Mouse (Mus musculus) heart, embryonic 16.5 days (tissue): Measurements from ENCODE around the gene 1700028J19Rik. TPM values are rescaled to one million over a fixed set of nuclear protein-coding genes. Genes with fewer than 3 reads are reported as not detected.

ENCODE experiments used
- ATAC-seq: fragments of 200-750 bp; cut with Nextera tagmentation; replicated peaks from 2 replicates; pipeline ENCODE4 v1.8.0; 2017; ENCODE audit warnings: moderate number of reproducible peaks; ENCODE audit not compliant: insufficient read depth, low FRiP score; ENCODE audit errors: extremely low read depth
- H3K27ac ChIP-seq: fragments of 300-500 bp; sonication (generic); 2 replicates; pipeline ENCODE4 v1.5.1; 2014; ENCODE audit warnings: mild to moderate bottlenecking, low read length, control low read depth, moderate library complexity
- H3K27me3 ChIP-seq: fragments of 300-500 bp; sonication (generic); 2 replicates; pipeline ENCODE4 v1.6.1; 2014; ENCODE audit warnings: low read length, mixed read lengths; ENCODE audit not compliant: control insufficient read depth, insufficient read depth
- H3K36me3 ChIP-seq: fragments of 300-500 bp; sonication (generic); 2 replicates; pipeline ENCODE4 v1.6.1; 2014; ENCODE audit not compliant: control insufficient read depth, insufficient read depth
- H3K4me1 ChIP-seq: fragments of 300-500 bp; sonication (generic); 2 replicates; pipeline ENCODE4 v1.6.1; 2014; ENCODE audit warnings: low read length, mixed read lengths; ENCODE audit not compliant: control insufficient read depth, insufficient read depth
- H3K4me2 ChIP-seq: fragments of 300-500 bp; sonication (generic); 2 replicates; pipeline ENCODE4 v1.6.1; 2014; ENCODE audit warnings: low read depth, mild to moderate bottlenecking, control low read depth, low read length
- H3K4me3 ChIP-seq: fragments of 300-500 bp; sonication (generic); 2 replicates; pipeline ENCODE4 v1.5.1; 2014; ENCODE audit warnings: mild to moderate bottlenecking, control low read depth, low read length
- H3K9ac ChIP-seq: fragments of 300-500 bp; sonication (generic); 2 replicates; pipeline ENCODE4 v1.6.1; 2014; ENCODE audit warnings: low read length, control low read depth
- H3K9me3 ChIP-seq: fragments of 300-500 bp; sonication (generic); replicated peaks from 2 replicates; pipeline ENCODE4 v1.6.1; 2016; ENCODE audit warnings: low read length; ENCODE audit not compliant: control insufficient read depth
- WGBS: fragments of 180-500 bp; shearing (Covaris S2); extraction: QIAGEN DNeasy Blood & Tissue Kit; methylation state at CpG from one replicate; pipeline ENCODE4 v1.1.7; 2014; 5-methylcytosine and 5-hydroxymethylcytosine counted together
- polyA plus RNA-seq: library from polyadenylated mRNA; unstranded; fragments of >200 nt; fragmentation: Nextera tagmentation; extraction: Ambion mirVana; gene quantifications from 2 replicates; pipeline ENCODE4 v1.2.1, GENCODE M21; 2015

Gene 1700028J19Rik
- polyA plus RNA-seq, result 0.95 and 1.2 TPM in 2 replicates

DNA sequence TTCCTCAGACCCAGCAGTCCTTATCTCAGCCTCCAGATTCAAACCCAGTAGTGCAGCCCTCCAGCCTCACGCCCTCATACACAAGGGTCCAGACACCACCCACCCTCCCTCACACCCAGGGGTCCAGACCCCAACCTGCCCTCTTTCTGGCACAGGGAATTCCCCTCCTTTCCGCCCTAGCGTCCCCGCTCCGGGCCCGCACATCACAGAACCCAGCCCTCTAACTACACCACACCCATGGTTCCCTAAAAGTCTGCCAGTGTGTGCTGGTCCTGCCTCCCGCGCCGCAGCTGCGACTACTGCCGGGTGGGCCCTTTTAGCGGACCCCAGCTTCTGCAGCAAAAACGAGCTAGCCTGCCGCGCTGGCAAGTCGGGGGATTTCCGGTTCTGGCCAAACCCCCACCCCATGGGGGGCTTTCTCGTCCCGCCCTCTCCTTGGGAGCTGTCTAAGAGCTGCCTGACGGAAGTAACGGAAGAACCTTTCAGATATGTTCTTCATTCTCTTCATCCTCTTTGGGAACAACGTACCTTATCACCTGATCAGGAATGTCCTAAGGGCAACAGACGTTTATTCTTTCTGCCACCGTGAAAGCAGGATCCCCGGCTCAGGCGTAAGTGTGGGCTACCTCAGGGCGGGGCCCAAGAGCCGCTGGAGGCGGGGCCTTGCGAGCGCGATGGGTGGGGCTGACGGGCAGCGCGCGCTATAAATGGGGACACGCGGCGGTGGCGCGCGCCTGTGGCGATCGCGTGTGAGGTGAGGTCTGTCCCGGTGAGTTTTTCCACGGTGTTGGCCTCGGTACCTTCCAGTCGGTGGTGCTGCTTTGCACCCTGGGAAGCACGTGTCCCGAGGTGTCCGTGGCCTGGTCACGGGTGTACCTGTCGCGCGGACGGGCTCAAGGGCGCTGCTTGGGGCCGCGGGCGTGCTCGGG lies at the start of gene 1700028J19Rik, which contains the start of gene 2410002F23Rik:
TSS of gene 1700028J19Rik (minus strand) at position 641 of the 929 bp plus-strand sequence.
TSS of gene 2410002F23Rik (plus strand) at position 668 of the 929 bp plus-strand sequence.
- Histone ChIP-seq H3K4me3 (peak within 1 kb of the TSS; percentile 95), H3K36me3 (peaks cover 19% of the 10 kb centered on the region), H3K27ac (peak within 1 kb of the TSS; percentile 90), H3K4me2 (peak within 1 kb of the TSS; percentile 91), H3K4me1 (peaks cover 18% of the 10 kb centered on the region), H3K9ac (peak within 1 kb of the TSS; percentile 94), H3K27me3 (no peaks in the 10 kb centered on the region), H3K9me3 (no peaks in the 10 kb centered on the region)
- peak; percentile 88 for ATAC-seq
- WGBS, result under 1% methylated on average over 62 of the region's 62 CpGs

DNA sequence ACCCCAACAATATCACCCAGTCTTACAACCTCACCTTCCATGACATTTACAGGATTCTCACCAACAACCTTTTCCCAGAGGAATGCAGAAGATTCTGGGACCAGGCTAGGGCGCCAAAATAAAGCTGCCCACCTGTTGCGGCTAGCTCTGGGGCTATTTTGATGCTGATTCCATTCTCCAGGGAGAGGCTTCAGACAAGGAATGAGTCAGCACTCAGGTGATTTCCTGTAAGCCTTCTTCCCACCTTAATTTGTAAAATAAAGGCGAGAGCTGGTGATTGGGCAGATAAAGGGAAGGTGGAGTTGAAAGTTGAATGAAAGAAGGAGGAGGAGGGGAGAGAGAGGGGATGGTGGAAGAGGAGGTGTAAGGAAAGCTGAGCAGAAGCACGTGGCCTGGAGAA lies 44.9 kb upstream of the 1700028J19Rik start:
- no peak overlapping the region for H3K9ac ChIP-seq
- H3K36me3 ChIP-seq, result no peaks in the 10 kb centered on the region
- 49% methylated on average over 4 of the region's 4 CpGs for WGBS
- no peak for ATAC-seq
- peaks cover 2% of the 10 kb centered on the region for H3K27me3 ChIP-seq
- no peaks in the 10 kb centered on the region for H3K4me1 ChIP-seq
- H3K9me3 ChIP-seq, result no peaks in the 10 kb centered on the region
- H3K4me2 ChIP-seq, result no peak overlapping the region
- H3K27ac ChIP-seq, result no peak overlapping the region
- no peak overlapping the region for H3K4me3 ChIP-seq

DNA sequence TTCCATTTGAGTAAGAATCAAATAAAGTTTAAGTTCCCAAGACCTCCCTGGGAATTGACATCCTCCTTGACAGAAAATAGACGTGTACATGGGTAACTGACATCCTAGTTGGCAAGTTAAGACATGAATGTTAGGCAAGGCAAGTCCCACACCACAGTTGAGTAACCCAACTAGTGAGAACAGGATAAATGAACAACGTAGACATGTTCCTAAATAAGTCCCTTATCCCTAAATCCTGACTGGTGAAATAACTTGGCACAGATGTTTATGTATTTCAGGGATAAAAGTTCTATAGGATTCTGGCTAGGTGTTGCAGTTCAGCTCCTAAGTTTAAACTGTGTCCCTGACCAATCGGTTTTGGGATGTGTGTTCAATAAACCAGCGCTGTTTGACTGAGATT lies 44.5 kb upstream of the 1700028J19Rik start:
- no peak overlapping the region for H3K4me3 ChIP-seq
- peaks cover 2% of the 10 kb centered on the region for H3K27me3 ChIP-seq
- H3K9ac ChIP-seq, result no peak overlapping the region
- no peaks in the 10 kb centered on the region for H3K9me3 ChIP-seq
- H3K36me3 ChIP-seq, result no peaks in the 10 kb centered on the region
- no peak overlapping the region for H3K4me2 ChIP-seq
- H3K27ac ChIP-seq, result no peak overlapping the region
- WGBS, result 74% methylated on average over 4 of the region's 4 CpGs
- no peak for ATAC-seq
- no peaks in the 10 kb centered on the region for H3K4me1 ChIP-seq

DNA sequence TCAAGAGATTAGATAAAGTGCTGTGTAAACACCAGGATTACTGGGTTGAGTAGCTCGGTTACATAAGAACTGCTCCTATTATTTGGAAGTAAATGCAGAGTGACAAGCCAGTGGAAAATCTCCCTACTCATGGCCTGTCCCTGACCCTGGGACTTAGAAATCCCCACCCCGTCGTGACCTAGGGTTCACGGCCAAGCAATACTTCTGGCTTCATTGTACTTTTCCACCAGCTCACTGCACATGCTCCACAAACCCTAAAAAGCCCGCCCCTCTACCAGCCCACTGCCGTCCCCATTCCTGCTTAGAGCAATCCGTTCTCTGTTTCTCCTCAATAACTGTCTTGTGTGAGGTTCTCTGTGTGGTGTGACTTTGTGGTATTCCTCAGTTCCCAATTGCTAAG lies 41.3 kb upstream of the 1700028J19Rik start:
- Histone ChIP-seq H3K9me3 (no peaks in the 10 kb centered on the region), H3K4me1 (no peaks in the 10 kb centered on the region), H3K36me3 (no peaks in the 10 kb centered on the region), H3K27ac (no peak overlapping the region), H3K9ac (no peak overlapping the region), H3K27me3 (peaks cover 2% of the 10 kb centered on the region), H3K4me3 (no peak overlapping the region), H3K4me2 (no peak overlapping the region)
- 60% methylated on average over 7 of the region's 7 CpGs for WGBS
- ATAC-seq, result no peak

DNA sequence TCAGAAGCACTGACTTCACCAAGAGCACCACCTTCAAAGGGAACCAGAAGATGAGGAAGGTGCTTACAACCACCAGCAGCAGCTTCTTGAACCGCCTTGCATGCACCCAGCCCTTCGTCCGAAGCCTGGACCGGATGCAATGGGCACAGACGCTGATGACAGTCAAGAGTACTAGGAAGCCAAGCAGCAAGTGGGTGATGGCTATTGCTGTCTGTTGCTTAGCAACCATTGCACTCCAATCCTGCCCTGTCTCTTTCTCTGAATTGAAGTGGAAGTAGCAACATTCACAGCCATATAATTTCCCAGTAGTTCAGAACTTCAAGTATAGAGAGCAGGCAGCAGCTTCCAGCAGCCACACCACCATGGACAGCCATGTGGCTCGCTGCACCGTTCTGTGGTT lies 35.1 kb upstream of the 1700028J19Rik start:
- Histone ChIP-seq H3K4me1 (no peaks in the 10 kb centered on the region), H3K27me3 (no peaks in the 10 kb centered on the region), H3K4me2 (no peak overlapping the region), H3K9ac (no peak overlapping the region), H3K4me3 (no peak overlapping the region), H3K9me3 (no peaks in the 10 kb centered on the region; the same call in 1 of the 2 replicates), H3K27ac (no peak overlapping the region), H3K36me3 (no peaks in the 10 kb centered on the region)
- 62% methylated on average over 7 of the region's 7 CpGs for WGBS
- no peak for ATAC-seq

DNA sequence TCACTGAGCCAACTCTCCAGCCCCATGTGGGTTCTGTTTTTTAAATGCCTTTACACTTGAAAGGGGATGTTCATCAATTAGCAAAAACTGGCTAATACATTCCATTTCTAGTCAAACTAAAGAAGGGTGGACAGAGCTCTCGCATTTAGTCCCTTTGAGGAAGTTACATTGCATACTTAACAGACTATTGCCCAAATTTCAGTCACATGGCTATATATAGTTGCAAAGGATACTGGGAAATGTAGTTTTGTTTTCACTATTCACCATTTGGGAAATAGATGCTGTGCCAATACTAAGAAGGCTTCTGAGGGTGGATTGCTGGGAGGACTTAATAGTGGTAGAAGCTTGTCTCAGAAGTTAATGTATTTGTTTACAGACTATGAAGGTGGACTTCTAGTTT lies 34.5 kb upstream of the 1700028J19Rik start:
- H3K9ac ChIP-seq, result no peak overlapping the region
- H3K27me3 ChIP-seq, result no peaks in the 10 kb centered on the region
- no peaks in the 10 kb centered on the region for H3K4me1 ChIP-seq
- no peaks in the 10 kb centered on the region for H3K36me3 ChIP-seq
- 52% methylated on average over 1 of the region's 1 CpGs for WGBS
- no peak overlapping the region for H3K27ac ChIP-seq
- ATAC-seq, result no peak
- H3K4me2 ChIP-seq, result no peak overlapping the region
- H3K4me3 ChIP-seq, result no peak overlapping the region
- H3K9me3 ChIP-seq, result no peaks in the 10 kb centered on the region; the same call in 1 of the 2 replicates

DNA sequence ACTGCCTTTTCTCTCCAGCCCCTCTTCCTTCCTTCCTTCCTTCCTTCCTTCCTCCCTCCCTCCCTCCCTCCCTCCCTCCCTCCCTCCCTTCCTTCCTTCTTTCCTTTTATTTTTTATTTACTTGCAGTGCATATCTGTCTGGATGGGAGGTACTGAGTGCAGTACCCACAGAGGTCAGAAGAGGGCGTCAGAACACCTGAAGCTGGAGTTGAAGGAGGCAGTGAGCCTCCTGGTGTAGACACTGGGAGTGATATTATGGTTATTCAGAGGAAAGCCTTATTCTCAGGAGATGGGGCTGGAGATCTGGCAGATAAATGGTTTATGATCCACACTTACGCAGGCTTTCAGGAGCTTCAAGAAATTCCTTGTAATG lies 30.7 kb upstream of the 1700028J19Rik start:
- H3K4me1 ChIP-seq, result no peaks in the 10 kb centered on the region
- H3K4me2 ChIP-seq, result no peak overlapping the region
- H3K4me3 ChIP-seq, result no peak overlapping the region
- peaks cover 19% of the 10 kb centered on the region for H3K27me3 ChIP-seq
- H3K9me3 ChIP-seq, result no peaks in the 10 kb centered on the region; the same call in 1 of the 2 replicates
- 44% methylated on average over 2 of the region's 2 CpGs for WGBS
- H3K9ac ChIP-seq, result no peak overlapping the region
- H3K27ac ChIP-seq, result no peak overlapping the region
- ATAC-seq, result no peak
- no peaks in the 10 kb centered on the region for H3K36me3 ChIP-seq

DNA sequence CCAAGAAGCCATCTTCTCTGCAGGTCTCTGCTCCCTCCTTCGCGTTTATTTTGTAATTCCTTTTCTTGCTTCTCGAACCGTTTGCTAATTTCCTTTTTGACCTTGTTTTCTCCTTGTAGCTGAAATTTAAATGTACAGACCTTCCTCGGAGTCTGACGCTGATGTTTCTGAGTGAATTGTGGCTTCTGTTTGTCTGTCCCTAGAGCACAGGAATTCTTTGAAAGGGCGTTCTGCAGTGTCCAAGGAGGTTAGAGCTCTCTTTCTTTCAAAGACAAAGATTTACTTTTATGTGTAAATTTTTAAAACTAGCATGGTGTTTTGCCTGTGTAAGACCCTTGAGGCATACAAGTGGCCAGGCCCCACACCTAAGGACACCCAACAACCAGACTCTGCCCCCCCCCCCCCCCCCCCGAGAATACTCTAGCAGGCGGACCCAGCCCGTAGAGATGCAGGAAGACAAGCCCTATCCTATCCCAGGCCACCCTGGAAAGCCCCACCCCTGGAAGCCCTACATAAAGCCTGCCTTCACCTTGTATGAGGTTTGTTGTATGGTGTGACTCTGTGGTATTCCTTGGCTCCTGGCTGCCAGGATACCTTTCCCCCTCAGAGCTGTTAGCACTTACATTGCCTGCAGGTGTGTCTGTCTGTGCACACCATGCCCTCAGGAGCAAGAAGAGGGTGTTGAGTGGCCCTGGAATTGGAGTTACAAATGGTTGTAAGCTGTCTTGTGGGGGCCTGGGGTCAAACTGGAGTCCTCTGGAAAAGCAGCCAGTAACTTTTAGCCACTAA lies 30.2 kb upstream of the 1700028J19Rik start:
- Histone ChIP-seq H3K9me3 (no peaks in the 10 kb centered on the region; the same call in 1 of the 2 replicates), H3K4me1 (no peaks in the 10 kb centered on the region), H3K4me2 (no peak overlapping the region), H3K27me3 (peaks cover 19% of the 10 kb centered on the region), H3K27ac (no peak overlapping the region), H3K36me3 (no peaks in the 10 kb centered on the region), H3K9ac (no peak overlapping the region), H3K4me3 (no peak overlapping the region)
- WGBS, result 62% methylated on average over 10 of the region's 10 CpGs
- no peak for ATAC-seq

DNA sequence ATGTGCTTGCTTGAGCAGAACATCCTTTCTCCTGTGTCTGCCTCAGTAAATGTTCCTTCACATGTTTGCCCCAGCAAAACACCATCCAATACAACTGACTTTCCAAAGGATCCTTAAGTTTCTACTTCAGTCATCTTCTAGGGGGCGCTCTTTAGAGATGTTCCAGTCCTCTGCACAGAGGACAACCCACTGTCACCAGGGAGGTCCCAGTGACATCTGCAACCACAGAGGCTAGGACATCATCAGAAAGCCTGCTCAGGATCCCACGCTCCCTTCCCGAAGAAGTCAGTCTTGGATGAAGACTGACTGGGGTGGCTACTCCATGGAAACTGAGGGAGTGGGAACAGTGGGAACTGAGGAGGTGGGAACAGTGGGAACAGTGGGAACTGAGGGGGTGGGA lies 29.1 kb upstream of the 1700028J19Rik start:
- no peak overlapping the region for H3K4me2 ChIP-seq
- no peaks in the 10 kb centered on the region for H3K4me1 ChIP-seq
- no peak overlapping the region for H3K4me3 ChIP-seq
- 75% methylated on average over 3 of the region's 3 CpGs for WGBS
- no peaks in the 10 kb centered on the region; the same call in none of the 2 replicates for H3K9me3 ChIP-seq
- no peak overlapping the region for H3K9ac ChIP-seq
- no peak for ATAC-seq
- H3K27me3 ChIP-seq, result peaks cover 19% of the 10 kb centered on the region
- no peaks in the 10 kb centered on the region for H3K36me3 ChIP-seq
- no peak overlapping the region for H3K27ac ChIP-seq
